Mouse (Mus musculus): Measurements from ENCODE around the gene Prmt2.

Prmt2 gene

GRCm38 (mm10) chr10:76218240-76218639 is 19.4 kb downstream of the Prmt2 start:
- peak in 1 of 2 experiments; percentile 1 for DNase-seq (ENCODE audit: low spot score in 2 of 2)

DNA sequence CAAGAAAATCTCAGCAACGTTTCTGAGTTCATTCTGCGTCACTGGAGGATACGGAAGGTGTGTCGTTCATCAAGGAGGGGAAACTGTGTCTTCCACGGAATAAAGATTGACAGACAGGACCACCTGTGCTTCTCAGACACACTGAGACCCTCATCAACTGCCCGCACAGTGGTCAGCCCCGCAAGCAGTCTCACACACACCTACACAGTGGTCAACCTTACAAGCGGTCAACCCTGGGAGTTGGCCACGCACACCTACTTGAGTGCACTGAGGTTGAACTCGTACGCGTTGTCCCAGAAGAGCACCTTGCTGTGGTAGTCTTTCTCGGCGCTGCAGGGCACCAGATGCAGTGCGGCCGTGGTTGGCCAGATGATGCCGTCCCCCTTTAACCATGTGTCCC is 20.6 kb downstream of the Prmt2 start:
- DNase-seq (ENCODE audit: low spot score in 2 of 2): peak; percentile 2 to 4

GRCm38 (mm10) chr10:76214161-76214560 is 23.5 kb downstream of the Prmt2 start:
- DNase-seq (ENCODE audit: low spot score in 2 of 2): peak in 1 of 2 experiments; percentile 5

- no peak for DNase-seq (ENCODE audit: low spot score in 2 of 2)
Measured at GRCm38 (mm10) chr10:76212121-76212520, 25.5 kb downstream of the Prmt2 start.

- no peak for DNase-seq (ENCODE audit: low spot score in 2 of 2)
Measured at GRCm38 (mm10) chr10:76210806-76211205, 26.9 kb downstream of the Prmt2 start.

DNA sequence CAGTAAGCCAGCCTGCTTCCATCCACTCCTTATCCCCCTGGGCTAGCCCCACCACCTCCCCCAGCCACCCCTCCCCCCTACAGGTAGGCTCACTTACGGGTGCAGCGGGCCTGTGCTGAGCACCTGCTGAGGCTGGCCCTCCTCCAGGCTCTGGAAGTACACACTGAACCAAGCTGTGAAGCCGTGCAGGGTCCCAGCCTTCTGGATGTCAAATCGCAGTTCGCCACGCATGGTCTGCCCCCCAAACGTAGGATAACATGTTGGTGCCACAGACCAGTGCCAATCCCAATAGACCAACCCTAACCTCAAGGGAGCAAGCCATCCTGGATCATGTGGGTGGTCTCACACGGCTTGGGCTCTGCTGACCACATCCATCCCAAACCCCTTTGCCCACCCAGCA is 28.4 kb downstream of the Prmt2 start:
- DNase-seq (ENCODE audit: low spot score in 2 of 2): no peak

DNA sequence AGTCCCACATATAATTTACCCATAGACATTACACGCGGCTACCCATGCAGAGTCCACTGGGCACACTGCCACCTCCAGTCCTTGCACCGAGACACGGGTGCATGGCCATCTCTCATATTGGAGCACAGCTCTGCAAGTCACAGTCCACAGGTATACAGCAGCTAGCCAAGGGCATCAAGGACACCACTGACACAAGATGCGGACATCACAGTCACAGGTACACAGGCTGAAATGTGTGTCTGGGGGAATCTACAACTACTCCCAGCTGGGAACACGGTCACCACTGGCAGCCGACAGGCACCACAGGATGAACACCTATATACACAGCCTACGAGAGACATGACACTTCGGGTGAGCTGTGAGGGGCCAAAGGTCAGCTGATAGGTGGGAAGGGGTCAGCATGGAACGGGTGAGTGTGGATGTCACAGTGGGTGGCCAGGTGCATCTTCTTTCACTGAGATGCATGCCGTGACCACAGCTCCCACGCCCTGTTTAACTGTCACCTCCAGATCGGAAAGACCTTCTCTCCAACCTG is 30.3 kb downstream of the Prmt2 start:
- no peak for DNase-seq (ENCODE audit: low spot score in 2 of 2)

- DNase-seq (ENCODE audit: low spot score in 2 of 2): peak in 1 of 2 experiments; percentile 43
Measured at GRCm38 (mm10) chr10:76203798-76204283, 33.8 kb downstream of the Prmt2 start.

DNA sequence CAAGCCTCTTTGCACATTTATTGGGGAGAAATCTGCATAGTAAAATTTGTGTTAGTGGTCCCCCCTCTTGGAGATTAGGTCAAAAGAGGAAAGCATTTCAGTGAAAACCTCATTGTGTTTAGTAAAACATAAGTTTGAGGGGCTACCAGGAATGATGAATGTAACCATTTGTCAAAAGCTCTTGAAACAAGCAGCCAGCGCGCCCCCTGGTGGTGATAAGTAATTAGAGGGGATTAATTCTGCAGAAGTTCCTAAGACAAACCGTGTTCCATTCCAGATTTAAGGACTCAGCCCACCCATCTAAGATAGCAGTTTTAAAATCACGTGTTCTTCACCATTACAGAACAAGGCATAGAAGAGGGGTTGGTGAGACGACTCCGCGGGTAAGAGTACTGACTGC is 35.7 kb downstream of the Prmt2 start:
- peak in 1 of 2 experiments; percentile 68 for DNase-seq (ENCODE audit: low spot score in 2 of 2)

DNA sequence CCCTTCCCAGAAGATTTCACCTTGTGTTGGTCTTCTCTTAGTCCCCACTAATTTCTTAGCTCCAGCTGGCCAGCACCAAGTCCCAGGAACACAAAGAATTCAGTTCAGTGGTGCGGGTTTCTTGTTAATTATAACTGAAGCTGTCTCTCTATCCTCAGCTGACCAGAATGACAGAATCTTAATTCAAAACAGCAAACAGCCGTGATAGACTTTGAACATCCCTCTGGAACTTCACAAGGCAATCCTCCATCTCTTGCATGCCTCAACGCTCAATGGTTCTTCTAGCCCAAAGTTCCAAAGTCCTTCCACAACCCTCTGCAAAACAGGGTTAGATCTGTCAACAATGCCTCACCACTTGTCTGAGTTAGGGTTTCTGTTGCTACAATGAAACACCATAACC is 36.2 kb downstream of the Prmt2 start:
- no peak for DNase-seq (ENCODE audit: low spot score in 2 of 2)

DNA sequence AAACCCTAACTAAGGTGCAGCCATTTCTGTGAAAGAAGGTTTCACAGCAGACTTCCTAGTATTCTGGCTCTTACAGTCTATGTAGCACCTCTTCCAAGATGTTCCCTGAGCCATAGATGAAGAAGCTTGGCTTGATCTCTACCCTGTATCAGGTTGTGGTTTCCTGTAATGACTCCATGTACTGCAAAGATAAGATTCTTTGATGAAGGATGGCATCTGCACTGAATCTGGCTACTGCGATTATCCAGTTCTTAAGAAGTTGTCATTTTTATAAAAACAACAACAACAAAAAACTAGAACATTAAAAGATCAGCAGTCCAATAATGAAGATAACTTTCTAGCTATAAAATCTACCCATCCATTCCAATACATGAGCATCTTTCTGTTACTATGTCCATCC is 49.7 kb downstream of the Prmt2 start:
- DNase-seq (ENCODE audit: low spot score in 2 of 2): no peak

DNA sequence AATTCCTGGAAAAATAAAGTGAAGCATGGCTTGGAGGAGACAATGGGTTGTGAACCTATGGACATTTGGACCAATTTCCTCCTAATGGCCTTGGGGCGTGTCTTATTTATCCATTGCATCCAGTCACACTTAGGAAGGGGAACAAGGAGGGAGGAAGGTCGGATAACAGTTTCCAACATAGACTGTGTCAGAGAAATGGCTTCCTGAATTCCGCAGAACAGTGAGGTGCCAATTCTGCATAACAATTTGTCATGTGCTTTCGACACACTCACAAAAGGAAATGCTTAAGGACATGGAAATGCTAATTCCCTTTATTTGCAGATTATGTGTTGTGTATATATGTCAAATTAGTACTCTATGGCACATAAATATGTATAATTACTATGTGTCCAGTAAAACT is 52.4 kb downstream of the Prmt2 start:
- no peak for DNase-seq (ENCODE audit: low spot score in 2 of 2)

GRCm38 (mm10) chr10:76174899-76175298 is 62.8 kb downstream of the Prmt2 start:
- DNase-seq (ENCODE audit: low spot score in 2 of 2): no peak

GRCm38 (mm10) chr10:76158009-76158408 is 79.7 kb downstream of the Prmt2 start:
- DNase-seq (ENCODE audit: low spot score in 2 of 2): no peak

DNA sequence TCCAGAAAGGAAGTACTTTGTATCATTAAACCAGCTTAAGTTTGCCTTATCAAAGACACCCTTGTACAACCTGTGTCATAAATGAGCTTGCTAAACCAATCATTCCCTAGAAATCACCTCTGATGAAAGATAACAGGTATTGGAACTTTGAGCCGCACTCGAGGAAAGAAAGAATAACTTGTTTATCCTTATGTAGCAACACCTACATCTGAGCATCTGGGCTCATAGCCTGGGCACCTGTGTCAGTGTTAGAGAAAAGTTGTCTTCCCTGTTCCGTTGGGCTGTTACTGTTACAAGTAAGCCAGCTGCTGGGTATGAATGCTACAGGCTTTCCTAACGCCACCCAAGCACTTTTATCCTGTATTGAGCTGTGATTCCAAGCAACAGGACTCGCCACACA is 80.1 kb downstream of the Prmt2 start:
- DNase-seq (ENCODE audit: low spot score in 2 of 2): no peak
